Mouse (Mus musculus) brain, embryonic 14.5 days (tissue): ENCODE data around the gene Mov10l1. TPM values are rescaled to one million over a fixed set of nuclear protein-coding genes. Genes with fewer than 3 reads are reported as not detected.

ENCODE experiments used
- DNase-seq: peaks from one replicate; pipeline ENCODE4 v3.0.0-alpha.2; 2011; ENCODE audit warnings: low read depth
- CTCF ChIP-seq: fragments of 200-500 bp; IDR thresholded peaks from 2 replicates; pipeline ENCODE4 v1.5.1; 2012; ENCODE audit warnings: inconsistent platforms, mild to moderate bottlenecking, moderate library complexity, borderline replicate concordance; ENCODE audit not compliant: insufficient read depth, insufficient read length; ENCODE audit errors: extremely low read depth
- POLR2A ChIP-seq: fragments of 200-500 bp; IDR thresholded peaks from 2 replicates; pipeline ENCODE4 v1.6.1; 2012; ENCODE audit warnings: mild to moderate bottlenecking, inconsistent platforms, borderline replicate concordance; ENCODE audit not compliant: poor library complexity, insufficient read depth, insufficient read length, severe bottlenecking; ENCODE audit errors: extremely low read depth
- polyA plus RNA-seq: library from polyadenylated mRNA; depleted of rRNA; stranded (reverse); fragments of >200 nt; gene quantifications from 2 replicates; pipeline ENCODE4 v1.2.3, GENCODE M21; 2012

Gene Mov10l1
- polyA plus RNA-seq, 1 experiment: not detected

DNA sequence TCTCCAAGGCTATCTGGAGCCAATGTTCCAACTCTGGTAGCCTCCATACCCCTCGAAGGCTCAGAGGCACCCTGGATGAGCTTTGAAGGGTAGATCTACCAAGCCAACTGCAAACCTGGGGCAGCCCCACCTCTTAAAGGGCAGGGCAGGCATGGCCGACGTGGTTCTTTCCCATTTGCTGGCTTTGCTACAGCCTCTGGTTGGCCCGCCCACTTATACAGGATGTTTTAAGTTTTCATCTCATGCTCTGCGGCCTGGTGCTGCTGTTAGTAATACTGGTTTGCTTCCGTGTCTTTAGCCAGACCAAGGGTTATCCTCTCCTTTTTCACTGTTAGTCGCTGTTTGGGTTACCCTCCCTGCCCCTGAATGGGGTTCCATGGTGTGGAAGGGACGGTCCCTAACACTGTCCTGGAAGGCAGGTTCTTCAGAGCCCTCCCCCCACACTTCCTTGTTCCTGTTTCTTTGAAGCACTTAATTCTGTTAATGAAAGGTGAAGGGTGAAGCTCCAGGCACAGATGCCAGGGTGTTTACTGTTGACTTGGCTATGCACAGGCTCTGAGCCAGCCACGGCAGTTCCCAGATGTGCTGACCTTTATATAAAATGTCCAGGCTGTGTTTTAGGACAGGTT is 95.6 kb downstream of the Mov10l1 start:
- DNase-seq: no peak

DNA sequence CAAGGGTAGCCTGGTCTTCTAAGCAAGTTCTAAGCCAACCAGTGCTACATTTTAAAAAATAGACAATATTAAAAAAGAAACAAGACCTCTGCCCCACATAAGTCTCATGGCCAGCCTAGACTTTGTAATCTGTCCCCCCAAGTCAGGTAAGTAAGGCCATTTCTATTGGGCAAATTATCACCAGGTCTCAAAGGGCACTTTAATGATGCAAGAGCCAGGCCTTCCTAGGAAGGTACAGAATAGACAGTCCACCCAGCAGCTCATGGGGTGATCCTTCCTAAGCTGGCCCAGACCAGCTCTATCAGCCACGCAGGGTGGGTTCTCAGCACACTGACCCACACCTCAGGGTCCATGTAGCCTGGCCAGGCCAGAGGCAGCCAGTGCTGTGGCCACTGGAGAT is 101.2 kb downstream of the Mov10l1 start:
- TF ChIP-seq CTCF (no peak), POLR2A (no peak)
- no peak for DNase-seq

More for the DNA sequence above, 95.6 kb downstream of the Mov10l1 start:
- TF ChIP-seq POLR2A (no peak), CTCF (no peak)

DNA sequence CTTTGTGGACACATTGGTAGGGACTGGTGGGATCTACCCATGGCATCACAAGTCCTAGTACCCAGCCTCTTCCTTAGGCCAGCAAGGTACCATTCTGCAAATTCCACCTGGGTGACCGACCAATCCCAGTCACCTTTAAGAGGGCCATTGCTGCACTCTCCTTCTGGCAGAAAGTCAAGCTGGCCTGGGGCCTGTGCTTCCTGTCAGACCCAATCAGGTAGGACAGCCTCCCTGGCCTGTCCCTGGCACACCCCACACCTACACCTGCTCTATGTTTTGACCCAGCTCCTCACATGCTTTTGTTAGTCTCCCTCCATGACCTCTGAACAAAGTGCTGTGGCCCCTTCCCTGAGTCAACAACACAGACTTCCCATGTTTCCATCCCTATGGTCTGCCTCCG is 102.1 kb downstream of the Mov10l1 start:
- no peak for DNase-seq
- TF ChIP-seq POLR2A: no peak
- no peak for TF ChIP-seq CTCF

DNA sequence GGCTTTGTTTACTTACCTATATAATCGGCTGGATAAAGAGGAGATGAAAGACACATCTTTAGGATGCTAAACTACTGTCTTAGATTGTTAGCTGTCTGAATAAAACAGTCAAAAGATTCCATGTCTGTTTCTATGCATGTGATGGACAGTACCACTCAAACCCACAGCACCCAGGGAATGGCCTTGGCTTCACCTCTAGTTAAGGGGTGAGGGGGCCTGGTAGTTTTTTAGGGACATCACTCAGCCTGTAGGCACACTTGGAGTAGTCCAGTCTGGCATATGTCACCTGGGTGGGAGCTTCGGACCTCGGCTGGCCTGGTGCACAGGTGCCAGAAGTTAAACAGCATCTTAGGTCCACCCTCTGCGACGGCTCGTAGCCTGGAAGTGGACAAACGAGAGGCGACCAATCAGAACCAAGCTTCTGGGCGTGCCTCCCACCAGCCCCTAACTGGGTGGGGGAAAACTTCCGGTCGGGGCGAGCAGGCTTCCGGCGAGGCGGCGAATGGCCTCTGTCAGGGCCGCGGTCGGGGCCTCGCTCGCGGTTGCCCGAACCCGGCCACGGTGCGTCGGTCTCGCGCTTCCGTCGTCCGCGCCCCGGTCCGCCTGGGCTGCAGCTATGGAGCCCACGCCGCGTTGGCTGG is 106.0 kb downstream of the Mov10l1 start, which contains the start of gene Selenoo:
Gene Selenoo (plus strand): TSS at position 478 of the 641 bp plus-strand sequence.
- TF ChIP-seq POLR2A: peak; percentile 97
- no peak for TF ChIP-seq CTCF
- DNase-seq: peak; percentile 96

DNA sequence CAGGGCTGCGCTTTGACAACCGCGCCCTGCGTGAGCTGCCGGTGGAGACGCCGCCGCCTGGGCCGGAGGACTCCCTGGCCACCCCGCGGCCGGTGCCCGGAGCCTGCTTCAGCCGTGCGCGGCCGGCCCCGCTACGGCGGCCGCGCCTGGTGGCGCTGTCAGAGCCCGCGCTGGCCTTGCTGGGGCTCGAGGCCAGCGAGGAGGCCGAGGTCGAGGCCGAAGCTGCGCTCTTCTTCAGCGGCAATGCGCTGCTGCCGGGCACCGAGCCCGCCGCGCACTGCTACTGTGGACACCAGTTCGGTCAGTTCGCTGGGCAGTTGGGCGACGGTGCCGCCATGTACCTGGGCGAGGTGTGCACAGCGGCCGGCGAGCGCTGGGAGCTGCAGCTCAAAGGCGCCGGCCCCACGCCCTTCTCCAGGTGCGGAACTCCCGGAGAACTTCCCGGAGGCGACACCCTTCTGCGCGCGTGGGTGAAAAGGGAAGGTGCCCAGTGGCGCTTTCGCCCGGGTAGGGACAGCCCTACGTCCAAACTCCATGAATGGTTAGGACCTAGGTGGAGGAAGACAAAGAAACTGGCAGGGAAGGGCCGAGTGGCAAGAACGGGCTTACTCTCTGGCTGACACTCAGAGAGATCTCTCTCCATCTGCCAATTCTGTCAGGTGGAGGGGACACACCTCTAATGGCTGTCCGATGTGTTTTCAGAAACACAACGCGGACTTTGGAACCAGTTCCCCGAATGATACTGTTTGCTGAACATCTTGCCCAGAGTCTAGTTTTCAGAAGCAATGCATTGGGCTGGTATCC is 106.7 kb downstream of the Mov10l1 start:
- DNase-seq: peak; percentile 13
- TF ChIP-seq POLR2A: no peak
- no peak for TF ChIP-seq CTCF

DNA sequence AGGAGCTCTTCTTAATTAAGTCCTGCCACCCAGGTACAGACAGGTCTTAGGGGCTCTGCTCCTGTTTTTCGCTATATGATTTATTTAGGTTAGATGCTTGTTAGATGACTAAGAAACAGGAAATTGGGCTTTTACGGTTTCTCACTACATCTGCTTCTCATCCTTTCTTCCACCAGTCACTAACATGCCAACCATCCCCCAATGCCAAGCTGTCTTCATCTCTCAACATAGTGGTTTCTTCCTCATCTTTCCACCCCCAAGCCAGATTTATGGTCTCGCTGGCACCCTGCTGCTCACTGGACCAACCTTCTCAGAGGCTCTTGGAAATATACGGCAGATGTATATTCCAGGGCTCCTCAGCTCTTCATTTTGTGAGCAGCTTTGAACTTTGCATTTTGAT is 108.0 kb downstream of the Mov10l1 start:
- no peak for DNase-seq
- no peak for TF ChIP-seq POLR2A
- TF ChIP-seq CTCF: no peak

DNA sequence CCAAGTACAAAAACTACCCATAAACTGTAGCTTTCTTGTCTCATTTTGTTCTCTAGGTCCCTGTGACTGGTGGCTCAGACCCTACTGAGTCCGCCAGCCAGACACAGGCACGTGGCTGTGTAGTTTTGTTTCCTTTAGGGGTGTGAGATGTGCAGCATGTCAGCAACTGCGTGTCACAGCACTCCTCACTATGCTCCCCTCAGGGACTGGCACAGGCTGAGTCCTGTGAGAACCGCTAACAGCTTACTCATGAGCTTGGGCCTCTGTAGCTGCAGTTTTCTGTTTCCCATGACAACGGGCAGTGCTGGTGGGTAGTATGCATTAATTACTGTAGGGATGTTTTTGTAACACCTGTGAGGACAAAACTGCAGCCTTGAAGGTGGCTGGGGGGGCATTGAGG is 109.5 kb downstream of the Mov10l1 start:
- TF ChIP-seq CTCF: no peak
- no peak for TF ChIP-seq POLR2A

DNA sequence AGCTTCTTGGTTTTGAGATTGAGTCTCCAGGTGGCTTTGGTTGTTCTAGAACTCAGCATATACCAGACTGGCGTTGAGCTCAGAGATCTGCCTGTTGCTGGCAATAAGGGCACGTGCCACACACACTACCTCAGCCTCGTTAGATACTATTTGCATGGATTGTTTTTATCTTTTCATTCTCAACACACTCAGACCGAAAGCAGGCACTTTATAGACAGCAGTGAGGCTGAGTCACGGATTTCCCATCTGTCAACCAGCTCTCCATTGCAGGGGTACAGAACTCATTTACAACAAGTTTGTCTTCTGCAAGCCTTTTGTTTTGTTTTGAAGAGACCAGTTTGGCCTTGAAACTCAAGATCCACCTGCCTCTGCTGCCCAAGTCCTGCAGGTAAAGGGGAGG is 114.7 kb downstream of the Mov10l1 start:
- no peak for DNase-seq
- TF ChIP-seq POLR2A: no peak
- TF ChIP-seq CTCF: no peak

More for the DNA sequence above, 109.5 kb downstream of the Mov10l1 start:
- DNase-seq: no peak

DNA sequence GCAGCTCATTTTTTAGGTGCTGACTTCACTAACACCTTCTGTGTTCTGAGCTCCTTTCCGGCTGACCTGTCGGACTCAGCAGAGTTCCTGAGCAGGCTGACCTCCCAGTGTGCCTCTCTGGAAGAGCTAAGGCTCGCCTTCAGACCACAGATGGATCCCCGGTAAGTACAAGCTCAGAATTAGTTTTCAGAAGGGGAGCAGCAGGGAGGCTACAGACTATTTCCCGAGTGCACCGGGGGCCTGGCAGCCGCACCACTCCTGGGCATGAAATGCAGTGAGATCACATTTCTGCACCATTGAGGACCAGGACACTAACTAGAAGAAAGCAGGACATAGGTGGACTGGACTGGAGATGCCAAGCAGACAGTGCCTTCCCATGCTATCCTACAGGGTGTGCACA is 115.9 kb downstream of the Mov10l1 start:
- TF ChIP-seq POLR2A (no peak), CTCF (no peak)
- DNase-seq: no peak

DNA sequence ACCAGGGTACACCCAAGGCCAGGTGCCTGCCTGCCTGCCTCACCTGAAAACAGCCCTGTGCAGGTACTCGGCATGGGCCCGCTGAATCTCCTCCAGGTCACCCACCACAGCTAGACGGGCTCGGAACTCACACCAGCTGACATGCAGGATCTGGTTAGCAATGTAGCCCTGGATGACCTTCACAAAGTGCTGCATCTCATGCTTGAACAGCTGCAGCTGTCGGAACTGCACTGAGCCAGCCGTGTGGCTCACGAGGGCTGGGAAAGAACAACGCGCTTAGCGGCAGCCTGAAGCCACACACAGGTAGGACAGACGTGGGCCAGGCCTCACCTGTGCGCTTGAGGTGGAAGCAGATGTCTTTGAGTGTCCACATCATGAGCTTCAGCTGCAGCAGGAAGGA is 118.1 kb downstream of the Mov10l1 start:
- TF ChIP-seq POLR2A (no peak), CTCF (no peak)
- DNase-seq: no peak

DNA sequence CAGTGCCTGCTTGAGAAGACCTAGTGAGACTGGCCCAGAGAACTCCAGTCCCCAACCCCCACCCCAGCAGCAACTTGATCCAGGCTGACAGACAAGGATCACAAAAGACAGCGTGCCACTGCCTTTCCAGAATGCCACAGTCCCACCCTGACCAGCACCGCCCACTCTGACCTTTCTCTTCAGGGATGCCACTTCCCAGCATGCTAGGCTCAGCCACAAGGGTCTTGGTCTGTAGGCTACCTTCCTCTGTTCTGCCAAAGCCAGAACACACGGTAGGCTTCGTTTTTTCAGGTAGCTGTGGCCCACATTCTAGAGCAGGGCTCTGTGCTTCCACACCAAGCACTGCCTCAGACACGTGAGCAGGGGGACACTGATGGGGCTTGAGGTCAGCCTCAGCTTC is 119.9 kb downstream of the Mov10l1 start:
- no peak for DNase-seq
- no peak for TF ChIP-seq CTCF
